In the genomic region with DNA sequence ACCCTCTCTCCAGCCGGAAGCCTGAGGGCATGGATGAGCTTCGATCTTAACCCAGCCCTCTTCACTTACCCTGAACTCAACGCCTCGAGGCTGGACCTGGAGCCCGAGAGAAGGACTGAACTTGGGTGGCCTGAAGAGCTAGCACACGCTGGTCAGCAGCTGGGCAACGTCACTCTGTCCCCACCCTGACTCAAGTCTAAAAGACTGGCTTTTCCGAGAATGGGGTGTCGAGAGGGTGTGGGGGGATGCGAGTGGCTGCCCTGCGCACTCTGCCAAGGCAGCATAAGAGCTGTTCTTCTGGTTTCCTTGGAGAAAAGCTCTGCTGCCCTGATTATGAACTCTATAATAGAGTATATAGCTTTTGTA, we compare ENCODE assay signal across 8 mouse cellular contexts. TPM values are rescaled to one million over a fixed set of nuclear protein-coding genes. Genes with fewer than 3 reads are reported as not detected.
DNase-seq lines count a peak whose midpoint lies in the region; ATAC-seq and TF ChIP-seq lines count a peak whose summit lies in the region.

No protein-coding gene starts in this region.

- H3K9ac ChIP-seq in kidney, postnatal 0 days (ENCODE audit: low read depth, low read length): peak overlapping the region; percentile 93
- peak overlapping the region; percentile 75 for H3K9ac ChIP-seq in hindbrain, embryonic 16.5 days (ENCODE audit: low read depth, low read length)
- H3K9ac ChIP-seq in midbrain, embryonic 16.5 days (ENCODE audit: low read depth, low read length): peak overlapping the region; percentile 62

- H3K4me1 ChIP-seq in kidney, postnatal 0 days (replicated peaks; ENCODE audit: insufficient read depth, low read length): peaks cover 19% of the 10 kb centered on the region
- H3K4me1 ChIP-seq in cortical plate, adult 2 months (ENCODE audit: control insufficient read depth, insufficient read depth, low read length): peaks cover 4% of the 10 kb centered on the region
- peaks cover 41% of the 10 kb centered on the region for H3K4me1 ChIP-seq in hindbrain, embryonic 16.5 days (ENCODE audit: control insufficient read depth, insufficient read depth, low read depth, low read length)
- peaks cover 30% of the 10 kb centered on the region for H3K4me1 ChIP-seq in midbrain, embryonic 16.5 days (ENCODE audit: control insufficient read depth, insufficient read depth, low read length)

- WGBS in kidney, postnatal 0 days: 0% methylated on average over 11 of the region's 11 CpGs
- WGBS in hindbrain, embryonic 16.5 days: 2% methylated on average over 11 of the region's 11 CpGs
- 3% methylated on average over 11 of the region's 11 CpGs for WGBS in midbrain, embryonic 16.5 days

- H3K4me3 ChIP-seq in kidney, postnatal 0 days (replicated peaks; ENCODE audit: low read depth, low read length): peak overlapping the region; percentile 63
- H3K4me3 ChIP-seq in cortical plate, adult 2 months (ENCODE audit: insufficient read depth, low read length): peak overlapping the region; percentile 70
- peak overlapping the region; percentile 60 for H3K4me3 ChIP-seq in hindbrain, embryonic 16.5 days (ENCODE audit: low read length)
- peak overlapping the region; percentile 40 for H3K4me3 ChIP-seq in midbrain, embryonic 16.5 days (ENCODE audit: low read depth, low read length)

- H3K27ac ChIP-seq in kidney, postnatal 0 days: peak overlapping the region; percentile 91
- peak overlapping the region; percentile 99 for H3K27ac ChIP-seq in cortical plate, adult 2 months (ENCODE audit: insufficient read depth, low read length)
- H3K27ac ChIP-seq in hindbrain, embryonic 16.5 days (ENCODE audit: low read depth, low read length): peak overlapping the region; percentile 81
- peak overlapping the region; percentile 65 for H3K27ac ChIP-seq in midbrain, embryonic 16.5 days (ENCODE audit: low read length)

- DNase-seq in kidney, postnatal 0 days (ENCODE audit: low spot score): peak; percentile 65
- no peak for DNase-seq in kidney, adult 9 months
- DNase-seq in frontal cortex, adult 2 months (ENCODE audit: extremely low spot score in 1 of 2, low spot score in 1 of 2): no peak
- DNase-seq in c-Kit-positive CD71-positive TER-119-positive erythroid progenitor cells, embryonic 14.5 days (ENCODE audit: low spot score): no peak

- peaks cover 4% of the 10 kb centered on the region; the same call in 1 of the 2 replicates for H3K36me3 ChIP-seq in kidney, postnatal 0 days (ENCODE audit: insufficient read depth, low read length)
- H3K36me3 ChIP-seq in hindbrain, embryonic 16.5 days (ENCODE audit: control insufficient read depth, insufficient read depth, low read length): no peaks in the 10 kb centered on the region
- no peaks in the 10 kb centered on the region for H3K36me3 ChIP-seq in midbrain, embryonic 16.5 days (ENCODE audit: control insufficient read depth, insufficient read depth, low read length)

- H3K27me3 ChIP-seq in kidney, postnatal 0 days (ENCODE audit: insufficient read depth, low read length): no peaks in the 10 kb centered on the region
- peaks cover 11% of the 10 kb centered on the region for H3K27me3 ChIP-seq in hindbrain, embryonic 16.5 days (replicated peaks; ENCODE audit: control insufficient read depth, insufficient read depth, low read length)
- peaks cover 8% of the 10 kb centered on the region; the same call in 1 of the 2 replicates for H3K27me3 ChIP-seq in midbrain, embryonic 16.5 days (ENCODE audit: control insufficient read depth, insufficient read depth, low read depth, low read length)

- no peak for TF ChIP-seq POLR2A in cortical plate, adult 2 months (IDR thresholded peaks at IDR 0.05; ENCODE audit: extremely low read depth, insufficient read depth, low read length)

- TF ChIP-seq CTCF in kidney, postnatal 0 days (IDR thresholded peaks at IDR 0.05; ENCODE audit: low read depth): no peak
- no peak for TF ChIP-seq CTCF in cortical plate, adult 2 months (IDR thresholded peaks at IDR 0.05; ENCODE audit: extremely low read depth, insufficient read depth, low read length)

- no peak for ATAC-seq in kidney, postnatal 0 days (replicated peaks; ENCODE audit: low FRiP score, low read depth)
- ATAC-seq in hindbrain, embryonic 16.5 days: no peak
- ATAC-seq in midbrain, embryonic 16.5 days: no peak
- no peak for ATAC-seq in CD4-positive, CD25-positive, alpha-beta regulatory T cell, adult 4 months

- no peaks in the 10 kb centered on the region for H3K9me3 ChIP-seq in kidney, postnatal 0 days (replicated peaks; ENCODE audit: low read length)
- no peaks in the 10 kb centered on the region for H3K9me3 ChIP-seq in hindbrain, embryonic 16.5 days (ENCODE audit: control insufficient read depth, low read length)
- H3K9me3 ChIP-seq in midbrain, embryonic 16.5 days (replicated peaks; ENCODE audit: control insufficient read depth, low read length, poor library complexity, severe bottlenecking): no peaks in the 10 kb centered on the region

- peak overlapping the region; percentile 56 for H3K4me2 ChIP-seq in kidney, postnatal 0 days (ENCODE audit: low read length)
- peak overlapping the region; percentile 84 for H3K4me2 ChIP-seq in hindbrain, embryonic 16.5 days (ENCODE audit: low read length)
- H3K4me2 ChIP-seq in midbrain, embryonic 16.5 days (ENCODE audit: low read length): peak overlapping the region; percentile 68

RNA-seq across cellular contexts. Expression of gene Id3, which starts 1.6 kb away (rescaled TPM):
- polyA plus RNA-seq in kidney, postnatal 0 days (2015; fragmentation: Nextera tagmentation; extraction: Ambion mirVana): 764 and 829 TPM in 2 replicates
- 75.7 and 82.9 TPM in 2 replicates for polyA plus RNA-seq in cortical plate, adult 2 months (2012; rRNA removed)
- 214 and 226 TPM in 2 replicates for polyA plus RNA-seq in hindbrain, embryonic 16.5 days (2015; fragmentation: Nextera tagmentation; extraction: Ambion mirVana)
- 110 and 114 TPM in 2 replicates for polyA plus RNA-seq in midbrain, embryonic 16.5 days (2015; fragmentation: Nextera tagmentation; extraction: Ambion mirVana)
- polyA plus RNA-seq in frontal cortex, adult 2 months (2012; rRNA removed): 90.0 and 90.1 TPM in 2 replicates
- polyA plus RNA-seq in CD4-positive, CD25-positive, alpha-beta regulatory T cell, adult 4 months (2017; shearing (Covaris generic)): 100 to 1,000 TPM; 388 to 433 TPM

RNA-seq across cellular contexts. Expression of gene E2f2, which starts 27.3 kb away (rescaled TPM):
- polyA plus RNA-seq in kidney, postnatal 0 days (2015; fragmentation: Nextera tagmentation; extraction: Ambion mirVana): 3.2 and 3.8 TPM in 2 replicates
- polyA plus RNA-seq in cortical plate, adult 2 months (2012; rRNA removed): 0.67 and 0.78 TPM in 2 replicates
- polyA plus RNA-seq in hindbrain, embryonic 16.5 days (2015; fragmentation: Nextera tagmentation; extraction: Ambion mirVana): 3.4 TPM in 2 replicates
- 1.4 and 1.6 TPM in 2 replicates for polyA plus RNA-seq in midbrain, embryonic 16.5 days (2015; fragmentation: Nextera tagmentation; extraction: Ambion mirVana)
- polyA plus RNA-seq in frontal cortex, adult 2 months (2012; rRNA removed): 0.25 and 0.34 TPM in 2 replicates
- polyA plus RNA-seq in CD4-positive, CD25-positive, alpha-beta regulatory T cell, adult 4 months (2017; shearing (Covaris generic)): 10 to 100 TPM; 14.5 to 29.6 TPM
